ENCODE assay signal across 30 mouse cellular contexts in the genomic region with DNA sequence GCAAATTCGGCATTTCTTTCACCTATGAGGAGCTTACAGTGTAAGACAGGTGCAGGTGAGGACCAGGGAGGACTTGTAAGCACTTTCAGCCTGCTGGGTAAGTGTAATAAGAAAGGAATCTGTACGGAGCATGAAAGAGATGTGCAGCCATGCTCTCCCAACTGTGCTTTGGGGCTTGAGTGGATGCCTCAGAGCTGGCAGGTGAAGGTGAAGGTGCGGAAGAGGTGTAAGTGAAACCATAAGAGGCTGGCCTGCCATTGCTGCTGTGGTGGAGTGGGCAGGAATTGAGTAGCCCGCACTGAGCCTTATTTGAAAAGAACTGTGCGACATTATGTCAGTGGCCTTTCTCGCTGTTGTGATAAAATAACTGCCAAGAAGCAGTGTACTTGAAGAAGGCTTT. TPM values are rescaled to one million over a fixed set of nuclear protein-coding genes. Genes with fewer than 3 reads are reported as not detected.
DNase-seq lines count a peak whose midpoint lies in the region; ATAC-seq and TF ChIP-seq lines count a peak whose summit lies in the region.
"Had no signal": no experiment of that assay in that cellular context is flagged by ENCODE, and none has a peak within 500 bp of the region (broad histone marks: within the 10 kb centered on the region; RNA-seq: fewer than 3 reads in every experiment).

No protein-coding gene starts in this region.

- intact Hi-C loops in heart, adult 2 months (cut with DNase I) = no loop called here
- intact Hi-C loops in heart, postnatal 10 days (cut with DNase I) = no loop called here

- WGBS in heart, adult 2 months = 72% methylated on average over 6 of the region's 6 CpGs
- 64% methylated on average over 6 of the region's 6 CpGs for WGBS in heart, embryonic 15.5 days
- WGBS in heart, embryonic 11.5 days (ENCODE audit: insufficient replicate concordance) = 78% methylated on average over 6 of the region's 6 CpGs
- WGBS in lung, embryonic 16.5 days = 45% methylated on average over 6 of the region's 6 CpGs
- WGBS in thymus, adult 2 months = 96% methylated on average over 6 of the region's 6 CpGs

- H3K9me3 ChIP-seq in heart, embryonic 15.5 days (replicated peaks) = no peaks in the 10 kb centered on the region
- H3K9me3 ChIP-seq in heart, embryonic 11.5 days (replicated peaks; ENCODE audit: control insufficient read depth, low read length) = no peaks in the 10 kb centered on the region
- H3K9me3 ChIP-seq in lung, embryonic 16.5 days (ENCODE audit: control insufficient read depth, low read length) = no peaks in the 10 kb centered on the region
- H3K9me3 ChIP-seq: forebrain, embryonic 13.5 days; limb, embryonic 12.5 days; liver, embryonic 15.5 days; lung, embryonic 15.5 days; midbrain, embryonic 10.5 days; midbrain, embryonic 15.5 days; neural tube, embryonic 15.5 days; stomach, embryonic 15.5 days had no signal

- peak; percentile 10; the same call in 1 of the 2 replicates for ATAC-seq in heart, embryonic 15.5 days (replicated peaks; ENCODE audit: insufficient number of reproducible peaks, insufficient read depth, low FRiP score, low read depth)
- ATAC-seq in heart, embryonic 11.5 days (replicated peaks; ENCODE audit: insufficient number of reproducible peaks, low FRiP score, low TSS enrichment) = no peak
- ATAC-seq in lung, embryonic 16.5 days (ENCODE audit: low read depth) = peak; percentile 57; the same call in 1 of the 2 replicates
- ATAC-seq: forebrain, embryonic 13.5 days; intestine, postnatal 0 days; midbrain, embryonic 15.5 days; Patski had no signal

- peaks cover 2% of the 10 kb centered on the region; the same call in 1 of the 2 replicates for H3K36me3 ChIP-seq in heart, adult 2 months (ENCODE audit: control insufficient read depth, insufficient read depth, low read length)
- H3K36me3 ChIP-seq in heart, embryonic 15.5 days = no peaks in the 10 kb centered on the region
- H3K36me3 ChIP-seq in heart, embryonic 11.5 days (ENCODE audit: control insufficient read depth, insufficient read depth, low read length) = no peaks in the 10 kb centered on the region
- no peaks in the 10 kb centered on the region for H3K36me3 ChIP-seq in lung, embryonic 16.5 days (ENCODE audit: control insufficient read depth, insufficient read depth, low read length)
- no peaks in the 10 kb centered on the region for H3K36me3 ChIP-seq in thymus, adult 2 months (ENCODE audit: control insufficient read depth, insufficient read depth, low read length)
- H3K36me3 ChIP-seq: limb, embryonic 12.5 days; liver, embryonic 15.5 days; lung, embryonic 15.5 days; midbrain, embryonic 10.5 days; midbrain, embryonic 15.5 days; neural tube, embryonic 15.5 days; stomach, embryonic 15.5 days had no signal

- no peak for TF ChIP-seq POLR2A in heart, adult 2 months (IDR thresholded peaks at IDR 0.05; ENCODE audit: insufficient read depth, low read depth, low read length)
- no peak for TF ChIP-seq POLR2A in thymus, adult 2 months (IDR thresholded peaks at IDR 0.05; ENCODE audit: control insufficient read depth, extremely low read depth, insufficient read depth, low read length, poor library complexity)

- no peak for TF ChIP-seq CTCF in heart, adult 2 months (IDR thresholded peaks at IDR 0.05)
- TF ChIP-seq CTCF in thymus, adult 2 months (IDR thresholded peaks at IDR 0.05; ENCODE audit: borderline replicate concordance, control insufficient read depth, extremely low read depth, insufficient read depth, low read length, poor library complexity) = no peak

- DNase-seq in heart, adult 2 months = no peak
- DNase-seq in heart, postnatal 10 days = no peak
- no peak for DNase-seq in lung, postnatal 10 days
- no peak for DNase-seq in thymus, adult 2 months
- DNase-seq: adrenal gland, postnatal 10 days; cerebellum, adult 8-10 months; cerebellum, postnatal 25 days; gastrocnemius, postnatal 14 days; kidney, postnatal 14 days; right cerebral cortex, postnatal 25 days; thymus, adult 18-20 months; thymus, postnatal 36 days had no signal

- no peaks in the 10 kb centered on the region for H3K79me2 ChIP-seq in heart, adult 2 months (replicated peaks; ENCODE audit: control insufficient read depth, insufficient read depth, low read length)

- H3K4me2 ChIP-seq in heart, embryonic 15.5 days = 0 out of 2 replicates have a peak overlapping the region, but pooled peaks have one; percentile 8
- H3K4me2 ChIP-seq in heart, embryonic 11.5 days = no peak overlapping the region
- no peak overlapping the region for H3K4me2 ChIP-seq in lung, embryonic 16.5 days (ENCODE audit: low read depth, low read length)
- H3K4me2 ChIP-seq: forebrain, embryonic 13.5 days; hindbrain, embryonic 14.5 days; limb, embryonic 12.5 days; liver, embryonic 15.5 days; lung, embryonic 15.5 days; midbrain, embryonic 15.5 days; neural tube, embryonic 15.5 days; stomach, embryonic 15.5 days had no signal

- H3K4me3 ChIP-seq in heart, adult 2 months = no peak overlapping the region
- no peak overlapping the region for H3K4me3 ChIP-seq in heart, embryonic 15.5 days
- H3K4me3 ChIP-seq in heart, embryonic 11.5 days (ENCODE audit: low read depth, low read length) = no peak overlapping the region
- no peak overlapping the region for H3K4me3 ChIP-seq in lung, embryonic 16.5 days (ENCODE audit: low read length)
- H3K4me3 ChIP-seq in thymus, adult 2 months (ENCODE audit: control insufficient read depth, insufficient read depth, low read length) = no peak overlapping the region
- H3K4me3 ChIP-seq: forebrain, embryonic 13.5 days; left cerebral cortex, adult 2 months; limb, embryonic 12.5 days; liver, embryonic 15.5 days; lung, embryonic 15.5 days; midbrain, embryonic 10.5 days; midbrain, embryonic 15.5 days; neural tube, embryonic 15.5 days; stomach, embryonic 15.5 days had no signal

- peak overlapping the region; percentile 8; the same call in 1 of the 2 replicates for H3K27ac ChIP-seq in heart, adult 2 months
- peak overlapping the region; percentile 56 for H3K27ac ChIP-seq in heart, embryonic 15.5 days
- H3K27ac ChIP-seq in heart, embryonic 11.5 days (ENCODE audit: low read depth, low read length) = no peak overlapping the region
- H3K27ac ChIP-seq in lung, embryonic 16.5 days (ENCODE audit: low read length) = no peak overlapping the region
- no peak overlapping the region for H3K27ac ChIP-seq in thymus, adult 2 months (ENCODE audit: control insufficient read depth, insufficient read depth, low read length)
- H3K27ac ChIP-seq: forebrain, embryonic 13.5 days; hindbrain, embryonic 14.5 days; left cerebral cortex, adult 2 months; limb, embryonic 12.5 days; liver, embryonic 15.5 days; lung, embryonic 15.5 days; midbrain, embryonic 10.5 days; midbrain, embryonic 15.5 days; neural tube, embryonic 15.5 days; stomach, embryonic 15.5 days had no signal

- TF ChIP-seq EP300 in heart, adult 2 months (IDR thresholded peaks at IDR 0.05; ENCODE audit: insufficient read depth, low read depth, low read length) = no peak

- H3K9ac ChIP-seq in heart, adult 2 months (ENCODE audit: low read depth, low read length) = no peak overlapping the region
- no peak overlapping the region for H3K9ac ChIP-seq in heart, embryonic 15.5 days
- H3K9ac ChIP-seq in heart, embryonic 11.5 days (ENCODE audit: low read depth, low read length) = no peak overlapping the region
- H3K9ac ChIP-seq in lung, embryonic 16.5 days (ENCODE audit: low read length) = no peak overlapping the region
- H3K9ac ChIP-seq: forebrain, embryonic 13.5 days; hindbrain, embryonic 14.5 days; limb, embryonic 12.5 days; liver, embryonic 15.5 days; lung, embryonic 15.5 days; midbrain, embryonic 15.5 days; neural tube, embryonic 15.5 days; stomach, embryonic 15.5 days had no signal

- H3K4me1 ChIP-seq in heart, adult 2 months (ENCODE audit: control insufficient read depth, insufficient read depth, low read length) = peaks cover 4% of the 10 kb centered on the region
- H3K4me1 ChIP-seq in heart, embryonic 15.5 days (replicated peaks) = peaks cover 13% of the 10 kb centered on the region
- peaks cover 13% of the 10 kb centered on the region; the same call in 1 of the 2 replicates for H3K4me1 ChIP-seq in heart, embryonic 11.5 days (ENCODE audit: control insufficient read depth, insufficient read depth, low read length)
- peaks cover 9% of the 10 kb centered on the region; the same call in 1 of the 2 replicates for H3K4me1 ChIP-seq in lung, embryonic 16.5 days (replicated peaks; ENCODE audit: control insufficient read depth, insufficient read depth, low read length)
- 0 out of 2 replicates have a peak, but pooled peaks cover 2% of the 10 kb centered on the region for H3K4me1 ChIP-seq in thymus, adult 2 months (replicated peaks; ENCODE audit: control insufficient read depth, insufficient read depth, low read length)
- H3K4me1 ChIP-seq: forebrain, embryonic 13.5 days; limb, embryonic 12.5 days; liver, embryonic 15.5 days; midbrain, embryonic 15.5 days; neural tube, embryonic 15.5 days; stomach, embryonic 15.5 days had no signal

- no peaks in the 10 kb centered on the region for H3K27me3 ChIP-seq in heart, adult 2 months (ENCODE audit: control insufficient read depth, insufficient read depth, low read length)
- H3K27me3 ChIP-seq in heart, embryonic 15.5 days = no peaks in the 10 kb centered on the region
- no peaks in the 10 kb centered on the region for H3K27me3 ChIP-seq in heart, embryonic 11.5 days (ENCODE audit: control insufficient read depth, insufficient read depth, low read length)
- no peaks in the 10 kb centered on the region for H3K27me3 ChIP-seq in lung, embryonic 16.5 days (ENCODE audit: control insufficient read depth, insufficient read depth, low read depth, low read length)
- no peaks in the 10 kb centered on the region for H3K27me3 ChIP-seq in thymus, adult 2 months (ENCODE audit: control insufficient read depth, insufficient read depth, low read length)
- H3K27me3 ChIP-seq: forebrain, embryonic 13.5 days; limb, embryonic 12.5 days; liver, embryonic 15.5 days; lung, embryonic 15.5 days; midbrain, embryonic 15.5 days; neural tube, embryonic 15.5 days; Patski; stomach, embryonic 15.5 days had no signal

RNA-seq across cellular contexts. Expression of a gene that starts 8.3 kb away (rescaled TPM):
- 100 to 1,000 TPM; 119 to 140 TPM for total RNA-seq in heart, adult 2 months (2021)
- 107 and 150 TPM in 2 replicates for polyA plus RNA-seq in heart, adult 2 months (2012; rRNA removed)
- 100 to 1,000 TPM; 105 to 114 TPM for total RNA-seq in heart, postnatal 10 days (2021)
- 5.7 and 7.5 TPM in 2 replicates for polyA plus RNA-seq in heart, embryonic 15.5 days (2015; fragmentation: Nextera tagmentation; extraction: Ambion mirVana)
- polyA plus RNA-seq in heart, embryonic 11.5 days (2014; fragmentation: Nextera tagmentation; extraction: Ambion mirVana) = 2.6 and 3.3 TPM in 2 replicates
- polyA plus RNA-seq in lung, embryonic 16.5 days (2015; fragmentation: Nextera tagmentation; extraction: Ambion mirVana) = 1.6 and 2.8 TPM in 2 replicates
- 1.8 and 7.8 TPM in 2 replicates for polyA plus RNA-seq in thymus, adult 2 months (2012; rRNA removed)
- total RNA-seq: hematopoietic stem cell, adult 5-6 weeks; megakaryocyte progenitor cell, adult 5-6 weeks; MEL had no signal

Comparison
In these comparisons a context has a peak if more than half of its experiments do, and no peak if none do; other contexts are left out.
1. H3K27ac ChIP-seq: peak in heart, adult 2 months (single experiment) and heart, embryonic 15.5 days (single experiment); none in heart, embryonic 11.5 days (single experiment), lung, embryonic 16.5 days (single experiment) and thymus, adult 2 months (single experiment).
2. RNA of a gene that starts 8.3 kb away (polyA plus RNA-seq): 107 to 150 TPM in heart, adult 2 months; 1.8 to 7.8 TPM in thymus, adult 2 months, 5.7 to 7.5 TPM in heart, embryonic 15.5 days, 1.6 to 2.8 TPM in lung, embryonic 16.5 days and 2.6 to 3.3 TPM in heart, embryonic 11.5 days; every median in the first group is over 10 times any median in the second.